Mouse (Mus musculus): ENCODE results near the gene Got1. TPM values are rescaled to one million over a fixed set of nuclear protein-coding genes. Genes with fewer than 3 reads are reported as not detected.
"Not testable (repeated sequence)": the region's sequence is repeated elsewhere in the genome, so short reads cannot be mapped to it uniquely, and the experiment has no call there.

Got1 gene
- polyA plus RNA-seq, 1 experiment, result 528 TPM

DNA sequence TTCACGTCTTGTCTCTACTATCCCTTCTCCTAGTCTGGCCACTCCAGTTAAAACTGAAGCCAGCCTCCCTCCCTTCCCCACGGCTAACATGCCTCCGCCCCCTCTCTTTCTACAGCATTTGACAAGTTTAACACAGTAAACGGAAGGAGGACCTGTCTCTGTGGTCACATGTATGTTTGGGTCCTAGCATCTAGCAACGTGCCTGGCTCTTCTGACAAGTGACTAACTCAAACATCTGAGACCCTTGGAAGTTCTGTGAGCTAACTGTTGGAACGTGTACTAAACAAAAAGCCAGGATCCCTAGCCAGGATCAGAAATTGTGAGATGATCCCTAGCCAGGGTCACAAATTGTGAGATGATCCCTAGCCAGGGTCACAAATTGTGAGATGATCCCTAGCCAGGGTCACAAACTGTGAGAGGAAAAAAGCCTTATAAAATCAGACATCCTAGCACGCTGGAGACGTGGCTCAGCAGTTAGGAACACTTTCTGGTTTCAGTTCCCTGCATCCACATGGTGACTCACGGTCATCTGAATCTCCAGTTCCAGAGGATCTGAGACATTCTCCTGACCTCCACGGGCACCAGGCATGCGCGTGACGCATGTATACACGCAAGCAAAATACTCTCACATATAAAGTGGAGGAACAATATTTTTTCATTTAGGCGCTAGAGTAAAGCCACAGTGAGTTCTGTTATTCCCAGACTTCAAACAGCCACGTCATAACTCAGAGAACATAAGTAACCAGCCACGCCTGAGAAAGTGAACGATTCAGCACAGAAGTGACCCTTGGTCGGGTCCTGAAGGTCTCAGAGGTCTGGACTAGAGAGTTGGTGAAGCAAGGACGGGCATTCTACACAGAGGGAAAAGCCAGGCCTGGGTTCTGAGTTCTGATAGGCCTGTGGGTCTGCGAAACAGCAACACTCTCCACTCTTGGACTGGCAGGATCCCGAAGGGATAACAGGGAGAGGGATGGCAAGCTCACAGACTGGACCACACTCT, 12.5 kb downstream of the Got1 start:
- Histone ChIP-seq H3K4me3 (replicated peaks; ENCODE audit: insufficient read depth, low read depth, low read length) (no peak overlapping the region), H3K27me3 (ENCODE audit: control insufficient read depth, insufficient read depth, low read length) (no peaks in the 10 kb centered on the region), H3K4me1 (ENCODE audit: control insufficient read depth, insufficient read depth, low read length) (peaks cover 4% of the 10 kb centered on the region), H3K27ac (ENCODE audit: insufficient read depth, low read length) (no peak overlapping the region)
- no peak for DNase-seq
- TF ChIP-seq CTCF (IDR thresholded peaks at IDR 0.05; ENCODE audit: borderline replicate concordance, insufficient read depth, low read depth, low read length), result no peak
- TF ChIP-seq POLR2A (IDR thresholded peaks at IDR 0.05; ENCODE audit: borderline replicate concordance, insufficient read depth, low read length), result no peak
- 78% methylated on average over 22 of the region's 22 CpGs for WGBS

DNA sequence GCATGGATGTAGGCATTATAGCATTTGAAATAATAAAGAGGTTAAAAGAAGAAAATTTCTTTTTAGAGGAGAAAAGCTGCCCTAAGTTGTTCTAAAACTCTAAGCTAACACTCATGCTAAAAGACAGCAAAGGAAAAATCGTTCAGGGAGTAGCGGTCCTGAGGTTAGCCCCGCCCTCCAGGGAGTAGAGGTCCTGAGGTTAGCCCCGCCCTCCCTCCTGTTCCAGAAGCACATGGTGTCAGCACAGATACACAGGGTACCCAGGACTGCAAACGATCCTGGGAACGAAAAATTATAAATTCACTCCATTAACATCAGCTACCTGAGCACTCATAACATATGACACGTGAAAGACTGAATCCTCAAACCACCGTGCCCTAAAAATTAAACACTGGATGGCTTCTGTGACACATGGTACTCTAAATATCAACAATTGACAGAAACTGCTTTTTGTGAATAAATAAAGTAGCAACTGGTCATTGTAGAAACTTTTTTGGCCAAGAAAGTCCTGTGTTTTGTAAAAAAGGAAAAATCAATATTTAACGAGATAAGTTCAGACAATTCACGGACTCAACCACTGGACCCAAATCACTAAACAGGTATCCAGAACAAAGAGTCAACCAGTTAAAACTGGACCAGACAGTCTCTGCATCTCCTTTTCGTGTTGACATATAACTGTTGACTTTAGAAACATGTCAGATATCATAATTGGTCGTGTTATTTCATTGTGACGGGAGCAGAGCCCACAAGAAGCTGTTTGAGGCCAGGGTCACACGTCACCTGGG, 13.8 kb downstream of the Got1 start:
- no peaks in the 10 kb centered on the region for H3K27me3 ChIP-seq (ENCODE audit: control insufficient read depth, insufficient read depth, low read length)
- WGBS, result 90% methylated on average over 14 of the region's 14 CpGs
- H3K4me1 ChIP-seq (ENCODE audit: control insufficient read depth, insufficient read depth, low read length), result no peaks in the 10 kb centered on the region
- no peak for DNase-seq
- no peak for TF ChIP-seq CTCF (IDR thresholded peaks at IDR 0.05; ENCODE audit: borderline replicate concordance, insufficient read depth, low read depth, low read length)
- no peak for TF ChIP-seq POLR2A (IDR thresholded peaks at IDR 0.05; ENCODE audit: borderline replicate concordance, insufficient read depth, low read length)
- no peak overlapping the region for H3K27ac ChIP-seq (ENCODE audit: insufficient read depth, low read length)
- H3K4me3 ChIP-seq (replicated peaks; ENCODE audit: insufficient read depth, low read depth, low read length), result no peak overlapping the region

DNA sequence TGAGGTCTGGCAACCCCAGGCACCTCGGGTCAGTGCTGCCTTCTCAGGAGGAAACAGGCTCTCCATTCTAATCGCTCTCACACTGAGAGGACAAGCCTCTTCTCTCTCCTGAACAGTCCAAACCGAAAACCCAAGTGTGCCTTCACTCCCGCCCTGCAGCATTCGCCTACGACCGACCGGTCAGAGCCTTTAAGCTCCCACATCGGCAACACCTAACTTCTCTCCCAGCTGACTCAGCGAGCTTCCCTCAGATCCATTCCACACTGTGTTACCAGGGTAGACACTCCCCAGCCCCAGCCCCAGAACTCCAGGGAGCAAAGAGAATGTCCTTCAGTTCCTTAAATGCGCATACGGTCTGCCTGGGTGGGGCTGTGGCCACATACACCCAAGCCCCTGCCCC, 19.0 kb downstream of the Got1 start:
- Histone ChIP-seq H3K27me3 (ENCODE audit: control insufficient read depth, insufficient read depth, low read length) (no peaks in the 10 kb centered on the region), H3K4me1 (ENCODE audit: control insufficient read depth, insufficient read depth, low read length) (no peaks in the 10 kb centered on the region), H3K27ac (ENCODE audit: insufficient read depth, low read length) (no peak overlapping the region), H3K4me3 (replicated peaks; ENCODE audit: insufficient read depth, low read depth, low read length) (no peak overlapping the region)
- no peak for DNase-seq
- no peak for TF ChIP-seq POLR2A (IDR thresholded peaks at IDR 0.05; ENCODE audit: borderline replicate concordance, insufficient read depth, low read length)
- no peak for TF ChIP-seq CTCF (IDR thresholded peaks at IDR 0.05; ENCODE audit: borderline replicate concordance, insufficient read depth, low read depth, low read length)
- WGBS, result 91% methylated on average over 12 of the region's 12 CpGs

DNA sequence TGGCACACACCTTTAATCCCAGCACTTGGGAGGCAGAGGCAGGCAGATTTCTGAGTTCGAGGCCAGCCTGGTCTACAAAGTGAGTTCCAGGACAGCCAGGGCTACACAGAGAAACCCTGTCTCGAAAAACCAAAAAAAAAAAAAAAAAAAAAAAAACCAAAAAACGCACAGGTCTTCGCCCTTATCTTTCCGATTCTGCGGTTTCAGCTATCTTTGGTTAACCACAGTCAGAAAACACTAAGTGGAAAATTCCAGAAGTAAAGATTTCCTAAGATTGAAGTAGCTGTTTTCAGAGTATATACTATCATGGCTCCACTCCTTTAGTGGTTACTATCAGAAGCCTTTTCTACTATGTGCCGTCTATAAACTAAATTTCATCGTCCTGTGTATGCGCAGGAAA, 20.8 kb downstream of the Got1 start:
- WGBS, result 97% methylated on average over 8 of the region's 9 CpGs
- H3K4me3 ChIP-seq (replicated peaks; ENCODE audit: insufficient read depth, low read depth, low read length); H3K27me3 ChIP-seq (ENCODE audit: control insufficient read depth, insufficient read depth, low read length); H3K4me1 ChIP-seq (ENCODE audit: control insufficient read depth, insufficient read depth, low read length); H3K27ac ChIP-seq (ENCODE audit: insufficient read depth, low read length); DNase-seq: not testable (repeated sequence)

DNA sequence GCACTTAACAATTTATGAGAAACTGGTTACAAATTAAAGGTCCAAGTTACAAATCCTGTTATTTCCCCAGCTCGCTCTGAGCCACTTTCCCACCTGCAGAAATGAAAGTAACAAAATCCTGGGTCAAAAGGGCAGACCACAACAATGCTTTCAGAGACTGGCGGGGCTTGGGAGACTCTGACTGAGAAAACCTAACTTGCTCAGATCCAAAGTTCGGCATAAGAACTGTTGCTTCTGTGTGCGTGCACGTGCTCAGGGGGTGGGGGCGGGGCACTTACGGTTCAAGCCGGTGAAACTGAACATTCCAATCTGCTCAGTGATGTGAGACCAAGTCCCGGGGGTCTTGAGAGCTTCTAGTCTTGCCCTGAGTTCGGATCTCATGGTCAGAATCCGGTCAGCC, 21.8 kb downstream of the Got1 start:
- DNase-seq, result no peak
- no peaks in the 10 kb centered on the region for H3K27me3 ChIP-seq (ENCODE audit: control insufficient read depth, insufficient read depth, low read length)
- TF ChIP-seq CTCF (IDR thresholded peaks at IDR 0.05; ENCODE audit: borderline replicate concordance, insufficient read depth, low read depth, low read length) (no peak), POLR2A (IDR thresholded peaks at IDR 0.05; ENCODE audit: borderline replicate concordance, insufficient read depth, low read length) (no peak)
- H3K4me1 ChIP-seq (ENCODE audit: control insufficient read depth, insufficient read depth, low read length), result no peaks in the 10 kb centered on the region
- no peak overlapping the region for H3K4me3 ChIP-seq (replicated peaks; ENCODE audit: insufficient read depth, low read depth, low read length)
- no peak overlapping the region for H3K27ac ChIP-seq (ENCODE audit: insufficient read depth, low read length)
- 75% methylated on average over 11 of the region's 11 CpGs for WGBS

DNA sequence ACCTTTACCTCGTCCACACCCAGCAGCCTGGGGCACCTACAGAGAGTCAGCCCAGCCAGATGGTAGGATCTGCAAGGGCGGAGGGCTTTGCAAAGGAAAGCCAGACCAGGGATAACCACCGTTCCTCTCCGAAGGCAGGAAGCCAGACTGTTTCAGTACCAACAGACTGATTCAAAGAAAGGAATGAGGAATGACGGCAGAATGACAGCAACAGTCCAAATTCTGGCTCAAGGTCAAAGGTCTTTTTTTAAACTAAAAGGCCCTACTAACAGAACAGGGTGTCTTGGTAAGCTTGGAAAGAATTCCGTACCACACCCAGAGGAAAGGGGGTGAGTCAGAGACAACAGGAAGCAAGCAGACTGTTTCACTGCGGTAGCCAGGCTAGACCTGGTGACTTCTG, 25.5 kb downstream of the Got1 start:
- Histone ChIP-seq H3K4me1 (ENCODE audit: control insufficient read depth, insufficient read depth, low read length) (no peaks in the 10 kb centered on the region), H3K4me3 (replicated peaks; ENCODE audit: insufficient read depth, low read depth, low read length) (no peak overlapping the region), H3K27me3 (ENCODE audit: control insufficient read depth, insufficient read depth, low read length) (no peaks in the 10 kb centered on the region), H3K27ac (ENCODE audit: insufficient read depth, low read length) (peak overlapping the region; percentile 6)
- WGBS, result 22% methylated on average over 7 of the region's 7 CpGs
- DNase-seq, result peak in 1 of 2 experiments; percentile 36
- TF ChIP-seq CTCF (IDR thresholded peaks at IDR 0.05; ENCODE audit: borderline replicate concordance, insufficient read depth, low read depth, low read length) (no peak), POLR2A (IDR thresholded peaks at IDR 0.05; ENCODE audit: borderline replicate concordance, insufficient read depth, low read length) (no peak)

DNA sequence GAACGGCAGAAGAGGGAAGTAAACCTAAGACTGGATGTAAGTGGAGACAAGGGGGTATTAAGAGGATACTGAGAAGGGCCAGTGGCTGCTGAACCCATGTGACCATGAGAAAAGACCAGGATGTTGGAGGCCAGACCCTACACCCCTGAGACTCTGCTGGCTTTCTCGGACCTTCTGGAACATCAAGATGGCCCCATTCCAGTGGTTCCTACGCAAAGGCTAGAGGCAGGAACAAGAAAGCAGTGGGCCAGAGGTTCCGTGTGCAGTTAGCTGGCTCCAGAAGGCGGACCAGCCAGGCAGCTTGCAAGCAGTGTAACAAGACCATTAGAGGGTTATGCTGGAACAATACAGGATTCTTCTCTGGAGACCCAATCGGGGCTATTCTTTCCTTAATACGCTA, 27.0 kb downstream of the Got1 start:
- TF ChIP-seq POLR2A (IDR thresholded peaks at IDR 0.05; ENCODE audit: borderline replicate concordance, insufficient read depth, low read length) (no peak), CTCF (IDR thresholded peaks at IDR 0.05; ENCODE audit: borderline replicate concordance, insufficient read depth, low read depth, low read length) (no peak)
- H3K4me1 ChIP-seq (ENCODE audit: control insufficient read depth, insufficient read depth, low read length), result no peaks in the 10 kb centered on the region
- H3K27me3 ChIP-seq (ENCODE audit: control insufficient read depth, insufficient read depth, low read length), result no peaks in the 10 kb centered on the region
- DNase-seq, result no peak
- no peak overlapping the region for H3K27ac ChIP-seq (ENCODE audit: insufficient read depth, low read length)
- 71% methylated on average over 7 of the region's 7 CpGs for WGBS
- H3K4me3 ChIP-seq (replicated peaks; ENCODE audit: insufficient read depth, low read depth, low read length), result no peak overlapping the region

Data from cerebellum, adult 2 months (tissue).